Mouse (Mus musculus) ES-E14 (cell line): ENCODE measurements around the gene Igsf23.
"Not testable (repeated sequence)": the region's sequence is repeated elsewhere in the genome, so short reads cannot be mapped to it uniquely, and the experiment has no call there.

Source experiments
- HCFC1 ChIP-seq: IDR thresholded peaks from 2 replicates; pipeline ENCODE4 v1.6.1; 2012; ENCODE audit warnings: low read length, inconsistent platforms, borderline replicate concordance; ENCODE audit not compliant: insufficient read depth
- MAFK ChIP-seq: IDR thresholded peaks from 2 replicates; pipeline ENCODE4 v1.6.1; 2014; ENCODE audit warnings: mild to moderate bottlenecking, low read depth, low read length, inconsistent platforms; ENCODE audit not compliant: insufficient read depth

DNA sequence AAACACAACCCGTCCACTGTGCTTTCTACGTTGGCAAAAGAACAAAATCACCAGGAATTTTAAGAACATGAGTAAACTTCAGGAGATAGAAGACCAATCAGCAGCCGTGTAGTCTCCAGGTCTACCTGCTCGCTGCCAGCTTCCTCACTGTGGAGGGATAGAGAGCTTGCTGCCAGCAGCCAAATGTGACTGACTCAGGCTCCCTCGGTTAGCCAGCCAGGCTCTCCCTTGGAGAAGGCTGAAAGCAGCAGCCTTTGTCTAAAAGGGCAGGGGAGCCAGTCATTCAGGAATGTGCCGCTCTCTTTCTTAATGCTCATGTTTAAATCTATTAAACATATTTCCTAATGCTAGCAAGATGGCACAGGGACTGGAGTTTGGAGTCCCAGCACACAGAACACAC, 20.1 kb downstream of the Igsf23 start:
- TF ChIP-seq HCFC1, MAFK: not testable (repeated sequence)
